Mouse (Mus musculus) T-helper 17 cell (primary cell): Measurements from ENCODE around the gene Ednrb.
"Not testable (repeated sequence)": the region's sequence is repeated elsewhere in the genome, so short reads cannot be mapped to it uniquely, and the experiment has no call there.

Experiments used
- in situ Hi-C, 2 experiments: fragments of 300-600 bp; cut with MboI, MseI; formaldehyde crosslinking; loops; 1 replicate in 1 of 2; 2 replicates in 1 of 2; pipeline ENCODE4 v1.15.1; 2025; ENCODE audit warnings: high pct_unique_total_duplicates in 2 of 2

Ednrb gene

GRCm38 (mm10) chr14:103823501-103823900 is 20.7 kb downstream of the Ednrb start:
- in situ Hi-C loops, result no loop called here

- in situ Hi-C loops, result no loop called here
Measured at GRCm38 (mm10) chr14:103822590-103822989, 21.6 kb downstream of the Ednrb start.

GRCm38 (mm10) chr14:103816637-103817308 is 27.4 kb downstream of the Ednrb start:
- in situ Hi-C loops, result no loop called here

- in situ Hi-C loops, result no loop called here
Measured at GRCm38 (mm10) chr14:103815542-103815941, 28.7 kb downstream of the Ednrb start.

- in situ Hi-C loops, result no loop called here
Measured at GRCm38 (mm10) chr14:103814015-103814691, 30.0 kb downstream of the Ednrb start.

- in situ Hi-C loops, result no loop called here
Measured at GRCm38 (mm10) chr14:103813246-103813645, 31.0 kb downstream of the Ednrb start.

- in situ Hi-C loops, result no loop called here
Measured at GRCm38 (mm10) chr14:103811291-103811690, 32.9 kb downstream of the Ednrb start.

GRCm38 (mm10) chr14:103803907-103804659 is 40.1 kb downstream of the Ednrb start:
- in situ Hi-C loops, result no loop called here

GRCm38 (mm10) chr14:103797123-103797522 is 47.1 kb downstream of the Ednrb start:
- in situ Hi-C loops, result no loop called here

GRCm38 (mm10) chr14:103795591-103795990 is 48.6 kb downstream of the Ednrb start:
- in situ Hi-C loops, result no loop called here

- in situ Hi-C loops, result no loop called here
Measured at GRCm38 (mm10) chr14:103793409-103793808, 50.8 kb downstream of the Ednrb start.

- in situ Hi-C loops, result no loop called here
Measured at GRCm38 (mm10) chr14:103792726-103793125, 51.5 kb downstream of the Ednrb start.

- in situ Hi-C loops, result no loop called here
Measured at GRCm38 (mm10) chr14:103787547-103787946, 56.7 kb downstream of the Ednrb start.

GRCm38 (mm10) chr14:103785096-103785965 is 58.9 kb downstream of the Ednrb start:
- in situ Hi-C loops, result no loop called here

GRCm38 (mm10) chr14:103780336-103780735 is 63.9 kb downstream of the Ednrb start:
- in situ Hi-C loops, result not testable (repeated sequence)

GRCm38 (mm10) chr14:103779276-103779675 is 64.9 kb downstream of the Ednrb start:
- in situ Hi-C loops, result loop anchor here in 1 of 2 experiments (10.0 kb wide), 1 partner anchor 1474 kb away; no protein-coding TSS in a partner anchor

- in situ Hi-C loops, result loop anchor here in 1 of 2 experiments (10.0 kb wide), 1 partner anchor 1474 kb away; no protein-coding TSS in a partner anchor
Measured at GRCm38 (mm10) chr14:103778533-103779151, 65.6 kb downstream of the Ednrb start.

GRCm38 (mm10) chr14:103778009-103778431 is 66.2 kb downstream of the Ednrb start:
- in situ Hi-C loops, result loop anchor here in 1 of 2 experiments (10.0 kb wide), 1 partner anchor 1473 kb away; no protein-coding TSS in a partner anchor

- in situ Hi-C loops, result loop anchor here in 1 of 2 experiments (10.0 kb wide), 1 partner anchor 1473 kb away; no protein-coding TSS in a partner anchor
Measured at GRCm38 (mm10) chr14:103777386-103777785, 66.8 kb downstream of the Ednrb start.
